Mouse (Mus musculus) layer of hippocampus, adult 2 months (tissue): ENCODE measurements at regions not wholly inside any gene's neighbourhood (a gene's known extent, or its start where the extent isn't known, plus 50 kb on each side); places are given as distances from the start of the nearest gene placed in this dataset.

Experiments used
- DNase-seq, 2 experiments: peaks; one replicate each; pipeline ENCODE4 v3.0.0; 2022; ENCODE audit warnings: low spot score in 2 of 2
- H3K27ac ChIP-seq: fragments of 200-600 bp; 2 replicates; pipeline ENCODE4 v1.8.1; 2022
- H3K4me3 ChIP-seq: fragments of 200-600 bp; 2 replicates; pipeline ENCODE4 v1.8.1; 2022; ENCODE audit warnings: mild to moderate bottlenecking
- CTCF ChIP-seq: fragments of 200-600 bp; conservative IDR thresholded peaks from 2 replicates; pipeline ENCODE4 v1.8.1; 2022; ENCODE audit warnings: antibody characterized with exemption, mild to moderate bottlenecking, moderate library complexity

DNA sequence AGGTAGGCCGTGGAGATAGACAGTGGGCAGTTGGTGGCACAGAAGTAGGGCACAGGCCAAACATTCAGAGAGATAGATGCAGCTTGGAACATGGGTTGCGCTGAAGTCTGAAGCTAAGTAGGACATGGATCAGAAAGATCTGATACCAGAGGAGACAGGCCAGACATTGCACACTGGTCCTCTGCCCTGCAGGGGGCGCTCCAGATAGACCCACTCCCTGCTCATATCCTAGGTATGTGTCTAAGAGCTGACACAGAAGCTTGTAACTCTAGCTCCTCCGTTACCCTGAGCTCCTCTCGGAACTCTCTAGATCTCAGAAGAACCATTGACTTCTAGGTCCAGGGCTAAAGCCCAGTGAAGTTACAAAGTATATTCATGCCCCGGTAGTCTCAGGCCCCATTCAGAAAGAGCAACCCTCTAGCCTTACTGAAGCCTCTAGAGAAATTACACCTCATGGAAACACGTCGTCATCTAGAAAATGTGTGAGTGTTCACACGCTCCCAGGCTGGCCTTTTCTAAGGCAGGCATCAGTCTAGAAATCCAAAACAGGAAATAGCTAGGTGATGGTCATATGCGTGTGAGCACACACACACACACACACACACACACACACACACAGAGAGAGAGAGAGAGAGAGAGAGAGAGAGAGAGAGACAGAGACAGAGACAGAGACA lies 87.8 kb upstream of the Tank start:
- H3K27ac ChIP-seq: no peak overlapping the region
- H3K4me3 ChIP-seq: no peak overlapping the region
- TF ChIP-seq CTCF: peak; percentile 57
- DNase-seq: no peak

DNA sequence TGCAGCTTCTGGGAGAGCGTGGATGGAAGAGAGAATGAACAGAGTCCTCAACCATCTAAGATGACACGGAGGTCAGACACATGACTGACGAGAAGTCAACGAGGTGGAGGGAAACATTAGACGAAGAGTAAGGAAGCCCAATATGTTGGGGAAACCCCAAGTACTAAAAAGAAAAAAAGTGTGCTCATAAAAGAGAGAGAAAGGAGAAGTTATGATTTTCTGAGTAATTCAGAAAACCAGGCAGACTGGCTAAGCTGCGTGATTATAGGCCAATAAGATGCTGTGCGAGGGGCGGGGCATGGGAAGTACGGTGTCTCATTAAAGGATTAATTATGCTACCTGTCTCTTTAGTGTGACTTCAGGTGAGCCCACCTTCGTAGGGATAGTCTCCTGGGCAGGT lies 88.6 kb upstream of the Tank start:
- Histone ChIP-seq H3K27ac (no peak overlapping the region), H3K4me3 (no peak overlapping the region)
- no peak for DNase-seq
- no peak for TF ChIP-seq CTCF

DNA sequence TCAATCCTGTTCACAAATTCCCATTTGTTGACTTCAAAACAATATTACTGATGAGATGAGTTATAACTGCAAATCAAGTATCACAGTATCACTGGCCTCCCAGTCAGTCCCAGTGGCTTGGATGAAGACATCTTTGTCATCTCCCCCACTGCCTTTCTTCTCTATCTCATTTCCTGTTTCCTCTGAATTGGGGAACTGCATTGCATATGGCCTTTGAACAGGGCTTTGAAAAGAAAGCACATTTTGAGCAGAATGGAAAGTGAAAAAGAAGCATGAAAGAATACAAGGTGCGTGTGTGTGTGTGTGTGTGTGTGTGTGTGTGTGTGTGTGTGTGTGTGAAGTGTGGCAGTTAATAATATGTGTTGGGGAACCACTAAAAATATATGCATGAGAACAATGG lies 94.6 kb upstream of the Tank start:
- DNase-seq: no peak
- Histone ChIP-seq H3K4me3 (no peak overlapping the region), H3K27ac (no peak overlapping the region)
- no peak for TF ChIP-seq CTCF

DNA sequence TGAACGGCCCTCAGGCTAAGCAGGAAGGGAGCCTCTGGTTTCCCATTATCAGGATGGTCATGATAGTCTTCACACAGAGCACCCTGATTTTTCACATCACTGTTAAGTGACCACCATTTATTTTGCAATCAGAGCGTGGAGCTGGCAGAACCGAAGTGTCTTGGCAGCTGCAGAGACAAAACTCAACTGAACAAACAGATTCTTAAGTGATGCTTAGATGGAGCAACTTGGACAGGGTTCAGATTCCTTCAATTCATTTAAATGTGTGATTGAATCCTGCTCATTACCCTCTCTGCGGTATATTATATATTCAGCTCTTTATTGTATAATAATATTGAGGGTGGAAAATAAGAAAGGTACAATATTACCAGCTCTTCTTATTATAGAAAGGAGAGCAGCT lies 101.7 kb upstream of the Tank start:
- no peak overlapping the region for H3K27ac ChIP-seq
- DNase-seq: no peak

DNA sequence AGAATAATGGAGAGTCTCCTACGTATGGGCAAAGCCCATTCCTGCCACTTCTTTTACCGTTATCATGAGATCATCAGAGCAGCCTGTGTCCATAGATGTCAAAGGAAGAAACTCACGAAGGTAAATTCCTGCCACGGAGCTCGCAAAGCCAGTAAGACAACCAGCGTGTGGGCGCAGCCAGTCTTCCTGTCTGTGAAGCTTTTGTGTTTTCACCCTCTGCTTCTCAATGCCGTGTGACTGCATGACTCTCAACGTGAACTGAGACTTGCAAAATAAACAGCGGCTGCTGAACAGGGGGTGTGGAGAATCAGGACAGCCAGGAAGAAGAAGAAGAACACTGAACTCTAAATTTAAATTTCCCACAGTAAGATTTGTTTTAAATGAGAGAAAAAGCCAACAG lies 103.8 kb upstream of the Tank start:
- no peak for DNase-seq
- TF ChIP-seq CTCF: no peak
- Histone ChIP-seq H3K27ac (no peak overlapping the region), H3K4me3 (no peak overlapping the region)

More for the DNA sequence above, 101.7 kb upstream of the Tank start:
- TF ChIP-seq CTCF: no peak
- H3K4me3 ChIP-seq: no peak overlapping the region

DNA sequence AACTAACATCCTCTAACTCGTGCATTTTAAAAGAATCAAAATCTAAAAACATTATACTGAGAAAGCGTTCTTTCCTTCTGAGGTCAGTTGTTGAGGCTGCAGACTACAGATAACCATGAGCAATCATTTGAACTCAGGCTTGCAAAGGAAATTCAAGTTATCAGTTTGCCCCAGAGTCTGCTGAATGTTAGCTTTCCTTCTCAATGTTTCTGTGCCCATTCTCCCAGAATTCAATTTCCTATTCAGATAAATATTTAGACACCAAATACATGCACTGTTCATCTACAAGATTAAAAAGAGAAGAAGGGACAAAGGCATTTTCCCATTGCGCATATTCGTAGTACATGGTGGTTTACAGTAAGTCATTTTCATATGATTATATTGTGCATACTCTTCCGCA lies 107.9 kb upstream of the Tank start:
- TF ChIP-seq CTCF: no peak
- no peak overlapping the region for H3K27ac ChIP-seq
- no peak for DNase-seq
- H3K4me3 ChIP-seq: no peak overlapping the region

DNA sequence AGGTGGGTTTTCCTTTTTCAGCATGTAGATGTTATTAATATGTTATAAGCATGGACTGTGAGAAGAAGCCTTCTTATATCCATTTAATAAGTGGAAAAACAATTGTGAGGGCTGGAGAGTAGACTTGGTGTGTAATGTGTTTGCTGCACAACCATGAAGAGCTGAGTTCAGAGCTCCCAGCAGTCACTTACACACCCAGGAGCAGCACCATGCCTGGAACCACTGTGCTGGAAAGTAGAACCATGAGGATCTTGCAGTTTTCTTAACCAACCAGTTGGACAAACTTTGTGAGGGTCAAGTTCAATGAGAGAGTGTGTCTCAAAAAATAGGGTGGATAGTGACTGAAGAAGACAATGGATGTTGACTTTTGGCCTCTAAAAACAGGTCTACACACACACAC lies 108.3 kb upstream of the Tank start:
- Histone ChIP-seq H3K4me3 (no peak overlapping the region), H3K27ac (no peak overlapping the region)
- no peak for DNase-seq
- no peak for TF ChIP-seq CTCF

DNA sequence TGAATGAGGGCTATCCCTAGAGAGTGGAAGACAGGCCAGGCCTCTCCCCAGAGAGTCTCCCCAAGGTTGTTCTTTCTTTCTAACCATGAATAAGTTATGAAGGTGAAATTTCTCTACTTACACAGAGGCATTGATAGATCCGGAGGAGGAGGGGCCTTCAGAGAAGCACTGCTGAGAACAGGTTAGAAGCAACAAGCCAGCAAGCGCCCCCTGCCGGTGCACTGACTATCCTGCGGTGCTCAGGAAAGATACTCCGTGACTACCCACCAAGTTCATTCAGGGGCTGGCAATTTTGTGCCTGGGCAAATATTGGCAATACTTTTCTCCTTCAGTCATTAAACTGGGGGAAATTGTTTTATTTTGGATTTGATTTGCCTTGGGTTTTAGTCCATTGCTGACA lies 122.5 kb upstream of the Tank start:
- DNase-seq: peak; percentile 31 to 55
- no peak overlapping the region for H3K27ac ChIP-seq
- TF ChIP-seq CTCF: peak; percentile 89
- H3K4me3 ChIP-seq: no peak overlapping the region

DNA sequence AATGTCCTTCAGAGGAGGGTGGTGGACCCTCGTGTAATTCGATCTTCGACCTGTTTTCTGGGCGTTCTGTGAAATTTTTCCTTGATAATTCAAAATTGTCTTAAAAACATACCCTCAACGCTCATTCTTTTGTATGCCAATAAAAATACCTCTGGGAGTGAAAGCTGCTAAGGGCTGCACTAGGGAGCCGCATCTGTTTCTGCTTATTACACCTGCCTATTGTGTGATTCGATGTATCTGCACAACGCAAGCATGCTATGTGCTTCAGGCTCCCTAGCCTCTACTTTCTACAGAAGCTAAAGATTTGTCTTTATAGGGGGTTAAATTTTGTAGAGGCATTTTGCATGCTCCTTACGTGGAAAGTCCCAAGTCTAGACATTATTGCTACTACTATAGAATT lies 123.7 kb upstream of the Tank start:
- no peak overlapping the region for H3K27ac ChIP-seq
- no peak overlapping the region for H3K4me3 ChIP-seq
- DNase-seq: no peak
- TF ChIP-seq CTCF: no peak; the same call in 1 of the 2 replicates

DNA sequence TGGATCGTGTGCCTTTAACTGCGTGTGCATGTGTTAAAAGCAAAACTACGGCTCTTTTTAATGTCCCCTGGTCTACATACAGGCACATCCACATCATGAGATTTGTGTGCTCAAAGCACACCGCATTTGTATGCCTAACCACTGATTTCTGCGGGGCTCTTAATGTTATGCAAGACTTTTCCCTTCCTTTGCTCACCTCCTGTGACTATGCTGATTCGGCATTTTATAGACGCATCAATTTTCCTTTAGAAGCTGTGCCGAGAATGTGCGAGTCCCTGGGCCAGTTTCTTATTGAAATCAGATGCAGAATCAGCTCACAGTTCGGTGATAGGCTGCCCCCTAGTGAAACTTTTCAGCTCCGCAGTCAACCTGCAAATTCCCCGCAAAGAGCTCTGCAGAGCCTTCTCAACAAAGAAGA lies 124.1 kb upstream of the Tank start:
- TF ChIP-seq CTCF: peak; percentile 97
- Histone ChIP-seq H3K4me3 (peak overlapping the region; percentile 52), H3K27ac (peak overlapping the region; percentile 60; the same call in 1 of the 2 replicates)
- peak; percentile 87 to 90 for DNase-seq

DNA sequence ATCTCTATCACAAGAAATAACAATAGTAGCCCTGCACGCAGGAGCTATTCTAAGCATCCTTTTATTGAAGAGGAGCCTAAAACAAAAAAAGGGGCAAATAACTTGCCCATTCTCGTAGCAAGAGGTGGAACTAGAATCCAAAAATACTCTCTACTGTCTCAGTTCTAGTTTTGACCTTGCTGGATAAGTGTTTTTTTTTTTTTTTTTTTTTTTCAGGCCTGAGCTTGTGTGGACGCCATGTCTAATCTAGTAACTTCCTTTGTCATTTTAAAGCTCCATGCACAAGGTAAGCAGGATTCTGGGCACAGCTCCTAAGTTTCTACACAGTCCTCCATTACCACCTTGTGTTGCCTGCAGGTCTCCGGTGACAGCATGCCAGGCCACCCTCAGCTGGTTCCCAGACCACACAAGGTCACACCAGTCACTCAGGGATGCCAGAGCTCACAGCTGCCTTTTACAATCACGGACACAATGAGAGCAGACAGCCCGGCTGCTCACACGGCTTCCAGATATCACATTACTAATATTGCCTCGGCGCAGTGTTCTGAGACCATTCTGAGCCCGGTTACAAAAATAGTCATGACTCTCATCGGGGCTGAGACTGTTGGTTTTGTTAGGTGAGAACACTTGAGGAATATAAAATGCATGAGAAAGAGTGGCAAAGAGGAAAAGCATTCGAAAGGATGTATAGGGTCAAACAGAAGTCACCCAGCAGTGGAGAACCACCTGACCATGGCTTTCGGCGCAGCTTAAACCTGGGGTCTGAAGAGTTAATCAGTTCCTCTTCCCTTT lies 124.7 kb upstream of the Tank start:
- TF ChIP-seq CTCF: no peak
- no peak for DNase-seq
- peak overlapping the region; percentile 52 for H3K4me3 ChIP-seq
- H3K27ac ChIP-seq: peak overlapping the region; percentile 60; the same call in 1 of the 2 replicates

DNA sequence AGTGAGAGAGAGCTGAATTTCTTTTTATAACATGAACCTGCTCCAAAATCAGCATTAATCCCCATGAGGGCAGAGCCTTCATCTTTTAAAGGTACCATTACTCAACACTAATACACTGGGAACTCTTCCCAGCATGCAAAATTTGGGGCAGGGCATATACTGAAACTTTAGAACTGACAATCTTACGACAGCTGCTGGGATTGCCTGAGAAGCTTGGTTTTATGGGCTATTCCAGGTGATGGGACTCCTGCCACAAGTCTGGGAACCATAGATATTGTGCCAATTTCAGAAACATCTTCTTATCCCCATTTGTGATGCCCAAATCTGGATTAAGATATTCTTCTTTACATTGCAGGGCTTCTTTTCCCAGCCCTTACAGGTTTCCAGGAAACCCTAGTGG lies 125.8 kb upstream of the Tank start:
- TF ChIP-seq CTCF: no peak
- Histone ChIP-seq H3K27ac (no peak overlapping the region), H3K4me3 (no peak overlapping the region)
- no peak for DNase-seq

DNA sequence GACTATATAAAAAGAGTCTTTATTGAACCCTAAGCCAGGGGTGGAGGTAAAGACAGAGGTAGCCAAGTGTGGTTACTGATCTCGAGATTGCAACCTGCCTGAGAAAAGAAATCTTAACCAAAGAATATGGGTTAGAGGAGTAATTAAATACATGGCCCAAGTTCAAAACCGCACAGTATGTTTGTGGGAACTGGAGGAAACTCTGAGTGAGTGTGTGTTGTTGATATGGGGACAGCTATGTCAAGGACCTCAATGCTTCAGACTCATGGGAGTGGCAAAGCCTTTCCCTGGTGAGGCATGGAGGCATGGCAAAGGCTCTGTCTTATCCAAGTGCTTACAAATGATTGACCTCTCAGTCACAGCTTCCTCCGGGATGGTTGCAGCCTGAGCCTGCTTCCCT lies 127.7 kb upstream of the Tank start:
- no peak for TF ChIP-seq CTCF
- H3K27ac ChIP-seq: no peak overlapping the region
- no peak overlapping the region for H3K4me3 ChIP-seq
- no peak for DNase-seq

DNA sequence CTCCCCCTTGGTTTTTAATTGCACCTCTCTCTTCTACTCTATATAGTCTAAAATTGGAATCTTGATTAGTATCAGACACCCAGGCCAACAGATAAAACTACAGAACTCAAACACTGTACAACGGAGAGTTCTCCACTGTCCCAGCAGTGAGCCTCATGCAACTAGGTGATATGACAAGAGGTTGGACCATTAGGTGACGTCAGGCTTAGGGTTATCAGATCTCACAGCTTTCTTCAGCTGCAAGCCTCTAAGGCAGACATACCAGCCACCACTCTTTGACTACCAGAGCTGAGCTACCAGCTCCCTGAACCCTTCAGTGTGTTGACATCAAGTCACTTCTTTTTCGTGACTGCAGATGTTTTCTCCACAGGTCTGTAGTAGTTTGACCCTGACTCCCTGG lies 141.8 kb upstream of the Tank start:
- DNase-seq: no peak
- no peak overlapping the region for H3K27ac ChIP-seq
- H3K4me3 ChIP-seq: no peak overlapping the region
- TF ChIP-seq CTCF: no peak
